Mouse (Mus musculus) C2C12 (cell line): Measurements from ENCODE around the gene Cib3.

ENCODE experiments used
- CTCF ChIP-seq: IDR thresholded peaks from one replicate; pipeline ENCODE4 v1.5.1; 2011; ENCODE audit not compliant: control insufficient read depth, insufficient read depth, insufficient read length
- FOSL1 ChIP-seq: IDR thresholded peaks from one replicate; pipeline ENCODE4 v1.8.0; 2011; ENCODE audit warnings: mild to moderate bottlenecking, low read length; ENCODE audit not compliant: poor library complexity, insufficient read depth, severe bottlenecking
- MYOD1 ChIP-seq: IDR thresholded peaks from one replicate; pipeline ENCODE4 v1.6.1; 2011; ENCODE audit warnings: low read depth; ENCODE audit not compliant: control insufficient read depth, insufficient read length
- USF1 ChIP-seq: IDR thresholded peaks from one replicate; pipeline ENCODE4 v1.6.1; 2011; ENCODE audit warnings: low read depth, mild to moderate bottlenecking, control low read depth, moderate library complexity

- TF ChIP-seq MYOD1 (no peak), CTCF (no peak), USF1 (no peak), FOSL1 (no peak)
Measured at GRCm38 (mm10) chr8:72260585-72260984, 47.9 kb upstream of the Cib3 start.
